ENCODE assay signal across 10 mouse cellular contexts in the genomic region with DNA sequence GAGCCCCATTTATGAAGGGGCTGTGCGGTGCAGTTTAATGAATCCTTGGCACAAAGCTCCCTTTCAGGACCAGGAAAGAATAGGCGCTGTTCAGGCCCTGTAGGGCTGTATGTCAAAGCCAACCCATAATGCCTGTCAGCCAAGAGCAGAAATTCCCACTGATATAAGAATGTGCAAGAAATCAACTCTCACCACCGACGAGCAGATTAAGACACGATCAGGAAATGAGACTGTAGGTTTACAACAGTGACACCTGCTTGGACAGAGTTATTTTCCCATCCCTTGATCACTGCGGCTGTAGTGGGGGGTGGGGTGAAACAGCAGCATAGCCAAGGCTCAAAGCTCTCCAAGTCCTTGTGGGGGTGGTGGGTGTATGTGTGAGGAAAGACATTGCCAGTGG. TPM values are rescaled to one million over a fixed set of nuclear protein-coding genes. Genes with fewer than 3 reads are reported as not detected.
DNase-seq lines count a peak whose midpoint lies in the region; ATAC-seq lines count a peak whose summit lies in the region.
"Had no signal": no experiment of that assay in that cellular context is flagged by ENCODE, and none has a peak within 500 bp of the region (broad histone marks: within the 10 kb centered on the region; RNA-seq: fewer than 3 reads in every experiment).

No protein-coding gene starts in this region.

- intact Hi-C loops in heart, postnatal 10 days (cut with DNase I): no loop called here

- H3K9ac ChIP-seq in forebrain, embryonic 15.5 days (replicated peaks): no peak overlapping the region
- H3K9ac ChIP-seq in neural tube, embryonic 14.5 days (replicated peaks; ENCODE audit: low read depth, low read length): no peak overlapping the region
- H3K9ac ChIP-seq: heart, embryonic 15.5 days had no signal

- H3K36me3 ChIP-seq in forebrain, embryonic 15.5 days: no peaks in the 10 kb centered on the region
- H3K36me3 ChIP-seq in limb, embryonic 10.5 days: no peaks in the 10 kb centered on the region
- no peaks in the 10 kb centered on the region for H3K36me3 ChIP-seq in neural tube, embryonic 14.5 days (ENCODE audit: control insufficient read depth, insufficient read depth, low read length)
- H3K36me3 ChIP-seq: heart, embryonic 15.5 days had no signal

- no peaks in the 10 kb centered on the region for H3K27me3 ChIP-seq in forebrain, embryonic 15.5 days
- H3K27me3 ChIP-seq in limb, embryonic 10.5 days (ENCODE audit: low read depth, poor library complexity, severe bottlenecking): no peaks in the 10 kb centered on the region
- H3K27me3 ChIP-seq in neural tube, embryonic 14.5 days (ENCODE audit: control insufficient read depth, insufficient read depth, low read length): no peaks in the 10 kb centered on the region
- H3K27me3 ChIP-seq: heart, embryonic 15.5 days had no signal

- H3K27ac ChIP-seq in forebrain, embryonic 15.5 days (replicated peaks): peak overlapping the region; percentile 78
- peak overlapping the region; percentile 75 for H3K27ac ChIP-seq in limb, embryonic 10.5 days
- H3K27ac ChIP-seq in neural tube, embryonic 14.5 days (ENCODE audit: low read depth, low read length): peak overlapping the region; percentile 76
- H3K27ac ChIP-seq: heart, embryonic 15.5 days had no signal

- H3K4me2 ChIP-seq in forebrain, embryonic 15.5 days (replicated peaks): no peak overlapping the region; the same call in 1 of the 2 replicates
- H3K4me2 ChIP-seq in neural tube, embryonic 14.5 days (ENCODE audit: low read depth, low read length): peak overlapping the region; percentile 18; the same call in 1 of the 2 replicates
- H3K4me2 ChIP-seq: heart, embryonic 15.5 days had no signal

- H3K4me1 ChIP-seq in forebrain, embryonic 15.5 days: peaks cover 19% of the 10 kb centered on the region
- H3K4me1 ChIP-seq in limb, embryonic 10.5 days: peaks cover 42% of the 10 kb centered on the region
- H3K4me1 ChIP-seq in neural tube, embryonic 14.5 days (ENCODE audit: control insufficient read depth, insufficient read depth, low read length): peaks cover 13% of the 10 kb centered on the region
- H3K4me1 ChIP-seq: heart, embryonic 15.5 days had no signal

- DNase-seq in layer of hippocampus, adult 9-11 months: peak; percentile 34
- DNase-seq in layer of hippocampus, adult 9-10 months (ENCODE audit: low spot score): no peak
- DNase-seq in limb, embryonic 10.5 days (ENCODE audit: low spot score): peak; percentile 45
- no peak for DNase-seq in heart, postnatal 10 days
- DNase-seq in urinary bladder, postnatal 36 days (ENCODE audit: low spot score in 2 of 2): no peak
- DNase-seq in spleen, adult 12 weeks (ENCODE audit: low spot score): no peak

- peak; percentile 97 for ATAC-seq in forebrain, embryonic 15.5 days (replicated peaks)
- ATAC-seq in neural tube, embryonic 14.5 days (ENCODE audit: low read depth): peak; percentile 93

- no peak overlapping the region for H3K4me3 ChIP-seq in forebrain, embryonic 15.5 days
- no peak overlapping the region for H3K4me3 ChIP-seq in limb, embryonic 10.5 days
- no peak overlapping the region for H3K4me3 ChIP-seq in neural tube, embryonic 14.5 days (ENCODE audit: low read depth, low read length)
- H3K4me3 ChIP-seq: heart, embryonic 15.5 days had no signal

- 2% methylated on average over 6 of the region's 6 CpGs for WGBS in forebrain, embryonic 15.5 days
- 44% methylated on average over 6 of the region's 6 CpGs for WGBS in limb, embryonic 10.5 days
- WGBS in neural tube, embryonic 14.5 days: 5% methylated on average over 6 of the region's 6 CpGs

- no peaks in the 10 kb centered on the region for H3K9me3 ChIP-seq in forebrain, embryonic 15.5 days
- H3K9me3 ChIP-seq in limb, embryonic 10.5 days (replicated peaks): no peaks in the 10 kb centered on the region
- no peaks in the 10 kb centered on the region for H3K9me3 ChIP-seq in neural tube, embryonic 14.5 days (ENCODE audit: control insufficient read depth, low read length)
- H3K9me3 ChIP-seq: heart, embryonic 15.5 days had no signal

RNA-seq across cellular contexts. Expression of a gene that starts 17.5 kb away (rescaled TPM):
- polyA plus RNA-seq in forebrain, embryonic 15.5 days (2015; fragmentation: Nextera tagmentation; extraction: Ambion mirVana): 33.6 and 35.6 TPM in 2 replicates
- polyA plus RNA-seq in limb, embryonic 10.5 days (2016; fragmentation: Nextera tagmentation; extraction: Ambion mirVana): 13.7 and 35.4 TPM in 2 replicates
- polyA plus RNA-seq in neural tube, embryonic 14.5 days (2014; fragmentation: Nextera tagmentation; extraction: Ambion mirVana): 61.6 and 61.7 TPM in 2 replicates
- 1 to 10 TPM; 8.0 to 8.9 TPM for total RNA-seq in heart, postnatal 10 days (2021)
- total RNA-seq: megakaryocyte, adult 5-6 weeks had no signal

Comparison
In these comparisons a context has a peak if more than half of its experiments do, and no peak if none do; other contexts are left out.
1. DNase-seq: peak in layer of hippocampus, adult 9-11 months (single experiment) and limb, embryonic 10.5 days (single experiment); none in layer of hippocampus, adult 9-10 months (single experiment), heart, postnatal 10 days (0 of 2), urinary bladder, postnatal 36 days (0 of 2) and spleen, adult 12 weeks (single experiment).
2. Peak in every context shown above with its lines, with median percentiles within 50 percentile points of each other: H3K27ac ChIP-seq.